Mouse (Mus musculus) bone marrow, adult 2 months (tissue): ENCODE data around the gene Zfp963. TPM values are rescaled to one million over a fixed set of nuclear protein-coding genes. Genes with fewer than 3 reads are reported as not detected.

Source experiments
- H3K27ac ChIP-seq: fragments of 200-500 bp; 2 replicates; pipeline ENCODE4 v1.5.1; 2012; ENCODE audit warnings: low read depth, mild to moderate bottlenecking, control low read depth, inconsistent platforms, low read length; ENCODE audit not compliant: control insufficient read depth, poor library complexity, insufficient read depth
- H3K4me1 ChIP-seq: fragments of 200-500 bp; 2 replicates; pipeline ENCODE4 v1.6.1; 2011; ENCODE audit warnings: low read length; ENCODE audit not compliant: control insufficient read depth, insufficient read depth
- H3K4me3 ChIP-seq: fragments of 200-500 bp; replicated peaks from 2 replicates; pipeline ENCODE3; 2011; ENCODE audit warnings: mild to moderate bottlenecking, low read depth, low read length, control low read depth; ENCODE audit not compliant: control insufficient read depth
- CTCF ChIP-seq: fragments of 200-500 bp; IDR thresholded peaks from 2 replicates; pipeline ENCODE4 v1.5.1; 2011; ENCODE audit warnings: low read length, control low read depth; ENCODE audit not compliant: control insufficient read depth, insufficient read depth
- POLR2A ChIP-seq: fragments of 200-500 bp; IDR thresholded peaks from 2 replicates; pipeline ENCODE4 v1.6.1; 2011; ENCODE audit warnings: low read depth, mild to moderate bottlenecking, control low read depth, low read length, borderline replicate concordance; ENCODE audit not compliant: control insufficient read depth
- WGBS: fragments of 180-500 bp; shearing (Covaris S2); methylation state at CpG from one replicate; pipeline ENCODE4 v1.1.7; 2018; 5-methylcytosine and 5-hydroxymethylcytosine counted together
- polyA plus RNA-seq: library from polyadenylated mRNA; stranded (reverse); fragments of >200 nt; gene quantifications from 2 replicates; pipeline ENCODE4 v1.2.4, GENCODE M21; 2011; ENCODE audit warnings: low replicate concordance; ENCODE audit not compliant: missing spikeins, insufficient read depth, insufficient read length

Zfp963 gene
- polyA plus RNA-seq, 1 experiment = 6.2 TPM

DNA sequence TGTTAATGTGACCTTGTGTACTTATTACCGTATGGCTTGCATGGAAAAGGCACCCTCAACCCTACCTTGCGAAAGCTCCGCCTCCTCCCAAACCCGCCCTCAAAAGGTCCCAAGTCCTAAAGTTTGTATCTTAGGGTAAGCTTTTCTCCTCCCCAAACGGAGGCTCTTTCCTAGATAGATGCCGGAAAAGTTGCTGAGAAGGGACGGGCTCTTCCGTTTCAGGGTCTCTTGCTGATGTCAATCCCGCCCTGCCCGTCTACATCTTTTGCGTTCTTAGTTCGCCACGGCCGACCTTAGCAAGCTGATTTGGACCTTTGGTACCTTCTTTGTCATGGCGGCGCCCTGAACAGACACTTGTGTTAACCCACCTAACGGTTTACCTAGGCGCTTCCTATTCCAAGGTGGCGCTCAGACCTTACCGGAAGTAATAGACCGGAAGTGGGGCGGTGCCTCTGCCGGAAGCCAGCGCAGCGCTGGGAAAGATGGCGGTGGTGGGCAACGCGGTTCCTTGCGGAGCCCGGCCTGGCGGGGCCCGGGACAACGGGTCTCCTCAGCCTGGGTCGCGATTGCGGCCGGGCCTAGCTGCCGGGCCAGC is 41.1 kb upstream of the Zfp963 start, which contains the start of the genes Atp13a1 and Zfp866:
Gene Atp13a1, plus strand, starts transcription at position 391 of the 595 bp plus-strand sequence.
Gene Zfp866, minus strand, starts transcription at position 406 of the 595 bp plus-strand sequence.
- WGBS = under 1% methylated on average over 38 of the region's 38 CpGs
- TF ChIP-seq POLR2A = peak; percentile 86; the same call in 1 of the 2 replicates
- no peak for TF ChIP-seq CTCF
- H3K27ac ChIP-seq = peak within 1 kb of the TSS; percentile 89
- peak within 1 kb of the TSS; percentile 83 for H3K4me3 ChIP-seq
- no peaks in the 10 kb centered on the region; the same call in 1 of the 2 replicates for H3K4me1 ChIP-seq

DNA sequence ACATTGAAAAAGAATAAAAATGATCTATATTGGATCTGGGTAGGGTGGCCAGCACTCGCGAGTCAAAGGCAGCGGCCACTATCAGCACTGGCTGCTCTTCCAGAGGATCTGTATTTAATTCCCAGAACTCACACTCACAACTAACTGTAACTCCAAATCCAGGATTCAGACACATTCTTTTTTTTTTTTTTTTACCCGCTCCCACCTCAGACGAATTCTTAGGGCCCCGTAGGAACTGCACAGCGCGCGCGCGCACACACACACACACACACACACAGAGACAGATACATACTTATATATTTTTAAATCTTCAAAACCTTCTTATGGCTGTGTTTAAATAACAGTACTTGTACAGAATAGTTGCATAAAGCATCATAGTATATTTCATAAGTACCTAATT is 40.6 kb upstream of the Zfp963 start:
- Histone ChIP-seq H3K27ac (no peak overlapping the region), H3K4me1 (no peaks in the 10 kb centered on the region; the same call in 1 of the 2 replicates), H3K4me3 (peak overlapping the region; percentile 83)
- WGBS = 22% methylated on average over 11 of the region's 11 CpGs
- TF ChIP-seq POLR2A (no peak), CTCF (no peak)

DNA sequence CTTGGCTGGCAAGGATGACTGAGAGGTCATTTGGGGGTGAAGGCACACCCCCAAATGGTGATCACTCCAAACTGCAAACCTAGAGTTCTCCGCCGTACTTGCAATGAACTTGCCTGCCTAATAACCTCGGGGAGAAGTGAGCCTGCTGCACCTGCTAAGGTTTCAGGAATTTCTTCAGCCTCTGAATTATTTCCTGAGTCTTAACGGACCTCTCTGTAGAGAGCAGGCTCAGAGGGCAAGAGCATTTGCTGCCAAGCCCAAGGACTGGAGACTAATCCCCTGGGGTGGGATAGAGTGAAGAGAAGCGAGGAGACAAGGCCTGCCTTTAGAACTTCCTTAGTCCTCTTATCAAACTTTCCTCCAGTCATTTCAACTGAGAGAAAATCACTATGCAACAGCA is 40.0 kb upstream of the Zfp963 start:
- no peak overlapping the region for H3K27ac ChIP-seq
- no peak overlapping the region for H3K4me3 ChIP-seq
- TF ChIP-seq CTCF (no peak), POLR2A (no peak)
- 43% methylated on average over 5 of the region's 5 CpGs for WGBS
- no peaks in the 10 kb centered on the region; the same call in 1 of the 2 replicates for H3K4me1 ChIP-seq

DNA sequence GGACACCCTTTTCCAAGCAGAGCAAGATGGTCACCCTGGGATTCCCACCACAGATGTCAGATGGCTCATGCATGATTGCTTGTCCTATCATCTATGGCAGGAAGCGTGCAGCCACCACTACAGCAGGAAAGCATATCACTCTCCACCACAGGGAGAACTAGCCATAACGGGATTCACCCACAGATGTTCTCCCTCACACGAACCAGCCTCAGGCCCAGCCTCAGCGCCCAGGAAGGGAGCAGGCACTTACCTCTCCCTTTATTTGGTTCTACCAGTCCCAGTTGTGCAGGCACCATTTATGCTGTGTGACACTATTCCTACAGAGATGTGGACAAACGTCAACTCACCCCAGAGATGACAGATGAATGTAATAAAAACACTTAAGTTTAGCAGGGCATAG is 39.3 kb upstream of the Zfp963 start:
- no peak overlapping the region for H3K27ac ChIP-seq
- TF ChIP-seq POLR2A = no peak
- TF ChIP-seq CTCF = no peak
- H3K4me3 ChIP-seq = no peak overlapping the region
- 51% methylated on average over 5 of the region's 5 CpGs for WGBS
- no peaks in the 10 kb centered on the region; the same call in 1 of the 2 replicates for H3K4me1 ChIP-seq

DNA sequence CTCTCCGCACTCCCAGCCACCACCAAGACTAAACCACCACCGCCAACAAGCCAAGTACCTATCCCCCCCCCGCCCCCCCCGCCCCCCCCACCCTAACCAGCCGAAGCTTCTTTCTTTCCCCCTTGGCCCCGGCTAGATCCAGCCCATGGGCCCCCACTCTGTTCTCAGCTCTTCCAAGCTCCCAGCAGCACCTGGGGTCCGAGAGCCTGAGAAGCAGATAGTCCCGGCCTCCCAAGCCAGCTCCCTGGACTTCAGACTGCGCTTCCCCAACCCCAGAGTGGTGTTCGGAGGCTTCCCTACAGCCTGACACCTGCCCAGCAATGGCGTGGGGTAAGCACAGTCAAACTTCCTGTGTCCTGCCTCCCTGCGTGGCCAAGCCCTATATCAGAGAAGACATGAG is 27.3 kb upstream of the Zfp963 start:
- TF ChIP-seq POLR2A = no peak
- no peak for TF ChIP-seq CTCF
- Histone ChIP-seq H3K4me3 (no peak overlapping the region), H3K4me1 (peaks cover 1% of the 10 kb centered on the region; the same call in 1 of the 2 replicates), H3K27ac (no peak overlapping the region)
- WGBS = 80% methylated on average over 12 of the region's 12 CpGs

DNA sequence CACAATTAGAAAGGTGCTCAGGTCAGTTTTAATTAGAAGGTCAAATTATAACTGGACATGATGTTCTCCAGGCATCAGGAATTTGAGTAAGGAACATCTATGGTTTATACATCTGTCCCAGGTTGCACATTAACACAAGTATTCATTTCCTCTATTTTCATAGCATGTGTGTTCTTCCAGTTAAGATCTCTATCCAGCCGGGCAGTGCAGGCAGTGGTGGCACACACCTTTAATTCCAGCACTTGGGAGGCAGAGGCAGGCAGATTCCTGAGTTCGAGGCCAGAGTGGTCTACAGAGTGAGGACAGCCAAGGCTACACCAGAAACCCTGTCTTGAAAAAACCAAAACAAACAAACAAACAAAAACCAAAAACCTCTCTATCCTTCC is 25.4 kb upstream of the Zfp963 start:
- Histone ChIP-seq H3K4me3 (peak overlapping the region; percentile 54), H3K27ac (peak overlapping the region; percentile 60), H3K4me1 (peaks cover 1% of the 10 kb centered on the region; the same call in 1 of the 2 replicates)
- TF ChIP-seq CTCF = no peak
- no peak for TF ChIP-seq POLR2A
- WGBS = 36% methylated on average over 2 of the region's 2 CpGs

DNA sequence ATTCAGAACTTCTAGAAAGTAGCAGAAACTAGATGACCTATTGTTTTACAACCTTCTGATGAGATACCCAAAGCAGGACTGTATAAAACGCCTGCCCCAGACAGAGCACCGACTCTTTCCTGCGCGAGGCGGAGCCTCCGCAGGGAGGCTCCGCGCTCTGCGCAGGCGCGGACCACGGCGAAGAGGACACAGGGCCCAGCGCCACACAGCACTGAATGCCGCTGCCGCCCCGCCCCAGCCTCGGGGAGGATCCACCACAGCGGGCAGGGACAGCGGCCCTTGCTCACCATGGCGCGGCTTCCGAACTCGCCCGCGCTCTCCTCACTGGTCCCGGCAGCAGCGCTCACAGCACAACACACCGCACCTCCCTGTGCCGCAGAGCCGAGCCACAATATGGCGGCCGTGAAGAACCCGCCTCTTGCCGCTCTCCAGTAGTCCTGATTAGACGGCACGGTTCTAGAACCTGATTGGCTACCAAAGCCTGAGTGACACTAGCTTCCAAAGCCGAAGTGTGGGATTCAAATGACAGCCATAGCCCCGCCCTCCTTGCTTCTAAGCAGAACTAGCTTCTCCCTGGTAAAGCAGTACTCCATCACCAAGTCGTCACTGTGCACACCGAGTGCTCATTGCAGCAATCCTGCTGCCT is 24.9 kb upstream of the Zfp963 start, which contains the start of gene Gm20422:
Gene Gm20422, minus strand, starts transcription at position 384 of the 646 bp plus-strand sequence.
- TF ChIP-seq CTCF = no peak
- TF ChIP-seq POLR2A = peak; percentile 89; the same call in 1 of the 2 replicates
- H3K4me3 ChIP-seq = peak within 1 kb of the TSS; percentile 91
- under 1% methylated on average over 41 of the region's 41 CpGs for WGBS
- H3K27ac ChIP-seq = peak within 1 kb of the TSS; percentile 99
- peaks cover 1% of the 10 kb centered on the region; the same call in 1 of the 2 replicates for H3K4me1 ChIP-seq

DNA sequence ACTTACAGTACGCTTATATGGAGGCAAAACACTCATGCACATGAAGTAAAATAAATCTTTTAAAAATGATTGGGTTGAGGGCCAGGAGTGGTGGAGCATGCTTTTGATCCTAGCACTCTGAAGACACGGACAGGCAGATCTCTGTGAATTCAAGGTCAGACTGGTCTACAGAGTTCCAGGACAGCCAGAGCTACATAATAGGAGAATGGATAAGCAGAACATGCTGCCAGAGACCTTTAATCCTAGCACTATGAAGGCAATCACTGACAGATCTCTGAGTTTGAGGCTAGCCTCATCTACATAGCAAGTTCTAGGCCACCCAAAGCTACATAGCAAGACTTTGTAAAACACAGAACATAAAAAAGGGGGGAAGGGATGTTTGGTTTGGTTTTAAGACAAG is 22.3 kb upstream of the Zfp963 start:
- no peak for TF ChIP-seq CTCF
- TF ChIP-seq POLR2A = no peak
- Histone ChIP-seq H3K27ac (no peak overlapping the region), H3K4me3 (no peak overlapping the region), H3K4me1 (peaks cover 1% of the 10 kb centered on the region; the same call in 1 of the 2 replicates)
- WGBS = 91% methylated on average over 2 of the region's 2 CpGs
